Mouse (Mus musculus): ENCODE results near the gene Rbm20. TPM values are rescaled to one million over a fixed set of nuclear protein-coding genes. Genes with fewer than 3 reads are reported as not detected.
"Not testable (repeated sequence)": the region's sequence is repeated elsewhere in the genome, so short reads cannot be mapped to it uniquely, and the experiment has no call there.

The Rbm20 gene
- polyA plus RNA-seq, 1 experiment from 2014 or later, result 4.0 TPM

GRCm38 (mm10) chr19:53653624-53654467 is 23.3 kb upstream of the Rbm20 start:
- Histone ChIP-seq H3K4me2 (peak overlapping the region; percentile 38), H3K4me3 (no peak overlapping the region), H3K9me3 (no peaks in the 10 kb centered on the region), H3K36me3 (peaks cover 6% of the 10 kb centered on the region; the same call in 1 of the 2 replicates), H3K27me3 (peaks cover 22% of the 10 kb centered on the region; the same call in 1 of the 2 replicates), H3K27ac (peak overlapping the region; percentile 22; the same call in 1 of the 2 replicates), H3K4me1 (peaks cover 36% of the 10 kb centered on the region), H3K9ac (no peak overlapping the region)
- 27% methylated on average over 20 of the region's 20 CpGs for whole genome bisulfite sequencing
- peak; percentile 77 for ATAC-seq (ENCODE audit: insufficient number of reproducible peaks, low FRiP score, low TSS enrichment, low read depth)

- ATAC-seq (ENCODE audit: insufficient number of reproducible peaks, low FRiP score, low TSS enrichment, low read depth); H3K36me3 ChIP-seq; H3K9ac ChIP-seq; H3K4me2 ChIP-seq; H3K27ac ChIP-seq; H3K4me3 ChIP-seq; H3K9me3 ChIP-seq: not testable (repeated sequence)
- Histone ChIP-seq H3K4me1 (peaks cover 25% of the 10 kb centered on the region), H3K27me3 (peaks cover 24% of the 10 kb centered on the region; the same call in 1 of the 2 replicates)
- WGBS, result 93% methylated on average over 11 of the region's 11 CpGs
Observed at GRCm38 (mm10) chr19:53656443-53656842, 20.7 kb upstream of the Rbm20 start.

GRCm38 (mm10) chr19:53657437-53657836 is 19.7 kb upstream of the Rbm20 start:
- H3K27me3 ChIP-seq, result peaks cover 17% of the 10 kb centered on the region; the same call in 1 of the 2 replicates
- H3K4me3 ChIP-seq, result no peak overlapping the region
- H3K4me1 ChIP-seq, result peaks cover 22% of the 10 kb centered on the region
- no peaks in the 10 kb centered on the region for H3K36me3 ChIP-seq
- no peak overlapping the region for H3K9ac ChIP-seq
- no peak for ATAC-seq (ENCODE audit: insufficient number of reproducible peaks, low FRiP score, low TSS enrichment, low read depth)
- WGBS, result 80% methylated on average over 5 of the region's 5 CpGs
- H3K27ac ChIP-seq, result no peak overlapping the region
- no peak overlapping the region for H3K4me2 ChIP-seq
- H3K9me3 ChIP-seq, result no peaks in the 10 kb centered on the region

- no peak overlapping the region for H3K9ac ChIP-seq
- no peak overlapping the region for H3K27ac ChIP-seq
- WGBS, result 81% methylated on average over 9 of the region's 9 CpGs
- no peak for ATAC-seq (ENCODE audit: insufficient number of reproducible peaks, low FRiP score, low TSS enrichment, low read depth)
- H3K4me2 ChIP-seq, result no peak overlapping the region
- H3K27me3 ChIP-seq, result peaks cover 17% of the 10 kb centered on the region; the same call in 1 of the 2 replicates
- no peaks in the 10 kb centered on the region for H3K4me1 ChIP-seq
- H3K4me3 ChIP-seq, result no peak overlapping the region
- no peaks in the 10 kb centered on the region for H3K36me3 ChIP-seq
- no peaks in the 10 kb centered on the region for H3K9me3 ChIP-seq
Observed at GRCm38 (mm10) chr19:53660722-53661420, 16.2 kb upstream of the Rbm20 start.

GRCm38 (mm10) chr19:53661938-53662722 is 15.0 kb upstream of the Rbm20 start:
- Histone ChIP-seq H3K9ac (no peak overlapping the region), H3K4me3 (no peak overlapping the region), H3K27ac (no peak overlapping the region), H3K9me3 (no peaks in the 10 kb centered on the region), H3K27me3 (peaks cover 20% of the 10 kb centered on the region; the same call in 1 of the 2 replicates), H3K4me2 (no peak overlapping the region), H3K36me3 (no peaks in the 10 kb centered on the region), H3K4me1 (peaks cover 3% of the 10 kb centered on the region; the same call in 1 of the 2 replicates)
- WGBS, result 46% methylated on average over 14 of the region's 14 CpGs
- no peak for ATAC-seq (ENCODE audit: insufficient number of reproducible peaks, low FRiP score, low TSS enrichment, low read depth)

- peaks cover 7% of the 10 kb centered on the region; the same call in 1 of the 2 replicates for H3K27me3 ChIP-seq
- 88% methylated on average over 9 of the region's 9 CpGs for WGBS
- no peaks in the 10 kb centered on the region for H3K9me3 ChIP-seq
- H3K36me3 ChIP-seq, result no peaks in the 10 kb centered on the region
- H3K4me1 ChIP-seq, result peaks cover 3% of the 10 kb centered on the region; the same call in 1 of the 2 replicates
- H3K27ac ChIP-seq, result no peak overlapping the region
- no peak for ATAC-seq (ENCODE audit: insufficient number of reproducible peaks, low FRiP score, low TSS enrichment, low read depth)
- H3K4me3 ChIP-seq, result no peak overlapping the region
- no peak overlapping the region for H3K9ac ChIP-seq
- no peak overlapping the region for H3K4me2 ChIP-seq
Observed at GRCm38 (mm10) chr19:53664831-53665230, 12.3 kb upstream of the Rbm20 start.

- H3K27ac ChIP-seq, result no peak overlapping the region
- WGBS, result 87% methylated on average over 4 of the region's 4 CpGs
- ATAC-seq (ENCODE audit: insufficient number of reproducible peaks, low FRiP score, low TSS enrichment, low read depth), result no peak
- no peaks in the 10 kb centered on the region for H3K36me3 ChIP-seq
- H3K27me3 ChIP-seq, result peaks cover 13% of the 10 kb centered on the region
- no peaks in the 10 kb centered on the region for H3K9me3 ChIP-seq
- H3K4me1 ChIP-seq, result peaks cover 3% of the 10 kb centered on the region; the same call in 1 of the 2 replicates
- no peak overlapping the region for H3K9ac ChIP-seq
- H3K4me2 ChIP-seq, result no peak overlapping the region
- no peak overlapping the region for H3K4me3 ChIP-seq
Observed at GRCm38 (mm10) chr19:53665391-53665790, 11.7 kb upstream of the Rbm20 start.

GRCm38 (mm10) chr19:53666708-53667107 is 10.4 kb upstream of the Rbm20 start:
- WGBS, result 15% methylated on average over 8 of the region's 8 CpGs
- no peaks in the 10 kb centered on the region for H3K36me3 ChIP-seq
- ATAC-seq (ENCODE audit: insufficient number of reproducible peaks, low FRiP score, low TSS enrichment, low read depth), result no peak
- no peak overlapping the region for H3K4me3 ChIP-seq
- H3K4me1 ChIP-seq, result peaks cover 3% of the 10 kb centered on the region; the same call in 1 of the 2 replicates
- no peaks in the 10 kb centered on the region for H3K9me3 ChIP-seq
- no peak overlapping the region for H3K4me2 ChIP-seq
- H3K9ac ChIP-seq, result no peak overlapping the region
- H3K27ac ChIP-seq, result no peak overlapping the region
- H3K27me3 ChIP-seq, result peaks cover 26% of the 10 kb centered on the region

- H3K9ac ChIP-seq, result no peak overlapping the region
- WGBS, result 85% methylated on average over 7 of the region's 7 CpGs
- no peak overlapping the region for H3K4me2 ChIP-seq
- H3K36me3 ChIP-seq, result no peaks in the 10 kb centered on the region
- no peak overlapping the region for H3K27ac ChIP-seq
- no peak overlapping the region for H3K4me3 ChIP-seq
- H3K27me3 ChIP-seq, result peaks cover 36% of the 10 kb centered on the region
- H3K9me3 ChIP-seq, result no peaks in the 10 kb centered on the region
- peaks cover 3% of the 10 kb centered on the region; the same call in 1 of the 2 replicates for H3K4me1 ChIP-seq
- ATAC-seq (ENCODE audit: insufficient number of reproducible peaks, low FRiP score, low TSS enrichment, low read depth), result no peak
Observed at GRCm38 (mm10) chr19:53668821-53669220, 8.3 kb upstream of the Rbm20 start.

- Histone ChIP-seq H3K9me3 (no peaks in the 10 kb centered on the region), H3K4me1 (peaks cover 3% of the 10 kb centered on the region; the same call in 1 of the 2 replicates), H3K9ac (no peak overlapping the region), H3K36me3 (no peaks in the 10 kb centered on the region), H3K27ac (no peak overlapping the region), H3K4me2 (no peak overlapping the region), H3K4me3 (no peak overlapping the region), H3K27me3 (peaks cover 54% of the 10 kb centered on the region)
- 0 out of 2 replicates have a peak, but pooled peaks have one; percentile 58 for ATAC-seq (ENCODE audit: insufficient number of reproducible peaks, low FRiP score, low TSS enrichment, low read depth)
- 27% methylated on average over 12 of the region's 12 CpGs for WGBS
Observed at GRCm38 (mm10) chr19:53670625-53671141, 6.4 kb upstream of the Rbm20 start.

GRCm38 (mm10) chr19:53671432-53671831 is 5.7 kb upstream of the Rbm20 start:
- H3K4me3 ChIP-seq, result no peak overlapping the region
- no peak overlapping the region for H3K27ac ChIP-seq
- 65% methylated on average over 3 of the region's 3 CpGs for WGBS
- H3K4me2 ChIP-seq, result no peak overlapping the region
- peaks cover 7% of the 10 kb centered on the region for H3K4me1 ChIP-seq
- H3K9ac ChIP-seq, result no peak overlapping the region
- no peak for ATAC-seq (ENCODE audit: insufficient number of reproducible peaks, low FRiP score, low TSS enrichment, low read depth)
- H3K27me3 ChIP-seq, result peaks cover 62% of the 10 kb centered on the region
- no peaks in the 10 kb centered on the region for H3K36me3 ChIP-seq
- H3K9me3 ChIP-seq, result no peaks in the 10 kb centered on the region

Data from limb, embryonic 15.5 days (tissue).